Mouse (Mus musculus) embryonic facial prominence, embryonic 14.5 days (tissue): ENCODE measurements around the gene Ncaph2. TPM values are rescaled to one million over a fixed set of nuclear protein-coding genes. Genes with fewer than 3 reads are reported as not detected.

Experiments
- ATAC-seq: fragments of 200-750 bp; cut with Nextera tagmentation; 2 replicates; pipeline ENCODE4 v1.8.0; 2017; ENCODE audit warnings: low read depth, moderate number of reproducible peaks, moderate TSS enrichment
- DNase-seq: peaks from one replicate; pipeline ENCODE4 v3.0.0-alpha.2; 2015; ENCODE audit warnings: low spot score
- H3K27ac ChIP-seq: fragments of 300-500 bp; sonication (generic); replicated peaks from 2 replicates; pipeline ENCODE4 v1.5.1; 2014; ENCODE audit warnings: low read depth, mild to moderate bottlenecking, low read length, moderate library complexity
- H3K27me3 ChIP-seq: fragments of 300-500 bp; sonication (generic); replicated peaks from 2 replicates; pipeline ENCODE4 v1.6.1; 2014; ENCODE audit warnings: low read length; ENCODE audit not compliant: control insufficient read depth, insufficient read depth
- H3K36me3 ChIP-seq: fragments of 300-500 bp; sonication (generic); 2 replicates; pipeline ENCODE4 v1.6.1; 2014; ENCODE audit warnings: low read length, mixed read lengths; ENCODE audit not compliant: control insufficient read depth, insufficient read depth
- H3K4me1 ChIP-seq: fragments of 300-500 bp; sonication (generic); 2 replicates; pipeline ENCODE4 v1.6.1; 2014; ENCODE audit warnings: antibody characterized with exemption, low read length; ENCODE audit not compliant: control insufficient read depth, insufficient read depth
- H3K4me2 ChIP-seq: fragments of 300-500 bp; sonication (generic); 2 replicates; pipeline ENCODE4 v1.6.1; 2014; ENCODE audit warnings: low read depth, mild to moderate bottlenecking, low read length, moderate library complexity, mixed read lengths
- H3K4me3 ChIP-seq: fragments of 300-500 bp; sonication (generic); 2 replicates; pipeline ENCODE4 v1.5.1; 2014; ENCODE audit warnings: low read depth, mild to moderate bottlenecking, low read length
- H3K9ac ChIP-seq: fragments of 300-500 bp; sonication (generic); 2 replicates; pipeline ENCODE4 v1.6.1; 2014; ENCODE audit warnings: low read depth, mild to moderate bottlenecking, low read length, moderate library complexity, mixed read lengths
- H3K9me3 ChIP-seq: fragments of 300-500 bp; sonication (generic); 2 replicates; pipeline ENCODE4 v1.6.1; 2016; ENCODE audit warnings: low read length; ENCODE audit not compliant: control insufficient read depth
- WGBS: fragments of 180-500 bp; shearing (Covaris S2); extraction: QIAGEN DNeasy Blood & Tissue Kit; methylation state at CpG from one replicate; pipeline ENCODE4 v1.1.7; 2014; 5-methylcytosine and 5-hydroxymethylcytosine counted together
- polyA plus RNA-seq: library from polyadenylated mRNA; unstranded; fragments of >200 nt; fragmentation: Nextera tagmentation; extraction: Ambion mirVana; gene quantifications from 2 replicates; pipeline ENCODE4 v1.2.1, GENCODE M21; 2014

Ncaph2 gene
- 139 and 162 TPM in 2 replicates for polyA plus RNA-seq

GRCm38 (mm10) chr15:89355241-89356187 lies at the start of gene Ncaph2, which contains the start of gene Lmf2:
Gene Ncaph2, plus strand, starts transcription at chr15:89355719.
Gene Lmf2, minus strand, starts transcription at chr15:89355659.
- no peaks in the 10 kb centered on the region for H3K27me3 ChIP-seq
- ATAC-seq (peak; percentile 91), DNase-seq (peak; percentile 98)
- H3K36me3 ChIP-seq: peaks cover 53% of the 10 kb centered on the region
- no peaks in the 10 kb centered on the region for H3K9me3 ChIP-seq
- WGBS: under 1% methylated on average over 48 of the region's 64 CpGs
- peak within 1 kb of the TSS; percentile 96 for H3K27ac ChIP-seq
- H3K4me3 ChIP-seq: peak within 1 kb of the TSS; percentile 86
- peak within 1 kb of the TSS; percentile 90 for H3K9ac ChIP-seq
- peak within 1 kb of the TSS; percentile 86 for H3K4me2 ChIP-seq
- H3K4me1 ChIP-seq: peaks cover 16% of the 10 kb centered on the region

- no peak overlapping the region for H3K9ac ChIP-seq
- no peaks in the 10 kb centered on the region for H3K4me1 ChIP-seq
- no peak overlapping the region for H3K27ac ChIP-seq
- DNase-seq (no peak), ATAC-seq (no peak)
- H3K36me3 ChIP-seq: peaks cover 56% of the 10 kb centered on the region
- H3K4me3 ChIP-seq: no peak overlapping the region
- 56% methylated on average over 1 of the region's 1 CpGs for WGBS
- no peaks in the 10 kb centered on the region for H3K9me3 ChIP-seq
- no peak overlapping the region for H3K4me2 ChIP-seq
- H3K27me3 ChIP-seq: no peaks in the 10 kb centered on the region
Measured at GRCm38 (mm10) chr15:89305966-89306365, 49.6 kb upstream of the Ncaph2 start.

GRCm38 (mm10) chr15:89307461-89307860 lies 48.1 kb upstream of the Ncaph2 start:
- H3K9ac ChIP-seq: no peak overlapping the region
- DNase-seq: no peak
- H3K27ac ChIP-seq: no peak overlapping the region
- no peak overlapping the region for H3K4me3 ChIP-seq
- H3K9me3 ChIP-seq: no peaks in the 10 kb centered on the region
- ATAC-seq: no peak
- H3K36me3 ChIP-seq: peaks cover 41% of the 10 kb centered on the region
- H3K27me3 ChIP-seq: no peaks in the 10 kb centered on the region
- WGBS: 90% methylated on average over 13 of the region's 13 CpGs
- no peak overlapping the region for H3K4me2 ChIP-seq
- H3K4me1 ChIP-seq: no peaks in the 10 kb centered on the region

DNA sequence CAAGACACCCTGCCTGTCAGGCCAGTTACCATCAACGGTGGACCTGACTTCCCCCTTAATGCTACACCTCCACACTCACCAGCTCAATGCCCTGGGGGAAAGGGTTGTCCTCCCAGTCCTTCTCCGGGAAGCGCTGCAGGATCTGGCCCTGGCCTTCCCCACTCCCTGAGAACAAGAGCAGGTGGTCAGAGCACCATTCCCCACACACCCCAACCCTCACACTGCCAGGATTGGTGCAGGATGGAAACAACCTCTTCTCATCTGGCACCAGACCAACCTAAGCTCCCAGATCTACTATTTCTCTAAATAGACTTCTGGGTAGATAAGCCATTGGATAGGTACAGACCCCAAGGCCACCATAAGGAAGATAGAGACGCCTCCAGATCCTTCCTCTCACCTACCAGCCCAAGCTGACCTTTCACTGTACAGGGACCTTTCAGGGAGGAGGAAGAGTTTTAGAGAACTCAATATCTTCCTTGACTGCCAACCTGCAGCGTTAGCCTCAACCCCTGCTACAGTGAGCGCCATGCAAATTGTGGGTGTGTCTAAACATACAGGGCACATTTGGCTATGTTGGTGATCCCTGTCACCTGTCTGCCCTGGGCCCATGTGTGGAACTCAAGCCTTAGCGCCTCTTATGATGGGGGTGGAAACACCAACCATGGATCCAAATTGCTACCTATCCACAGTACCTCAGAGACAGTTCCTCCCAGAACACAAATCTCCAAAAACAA lies 46.9 kb upstream of the Ncaph2 start:
- whole genome bisulfite sequencing: 74% methylated on average over 7 of the region's 7 CpGs
- Histone ChIP-seq H3K4me3 (no peak overlapping the region), H3K27me3 (no peaks in the 10 kb centered on the region), H3K4me2 (no peak overlapping the region), H3K9me3 (no peaks in the 10 kb centered on the region), H3K36me3 (peaks cover 30% of the 10 kb centered on the region), H3K4me1 (peaks cover 8% of the 10 kb centered on the region; the same call in 1 of the 2 replicates), H3K9ac (no peak overlapping the region), H3K27ac (no peak overlapping the region)
- ATAC-seq (no peak), DNase-seq (no peak)

- DNase-seq (peak; percentile 17), ATAC-seq (no peak)
- Histone ChIP-seq H3K36me3 (peaks cover 17% of the 10 kb centered on the region), H3K4me1 (peaks cover 15% of the 10 kb centered on the region), H3K27ac (no peak overlapping the region), H3K27me3 (no peaks in the 10 kb centered on the region), H3K4me3 (no peak overlapping the region), H3K9ac (no peak overlapping the region), H3K4me2 (no peak overlapping the region), H3K9me3 (no peaks in the 10 kb centered on the region)
- WGBS: 59% methylated on average over 4 of the region's 6 CpGs
Measured at GRCm38 (mm10) chr15:89309962-89310498, 45.5 kb upstream of the Ncaph2 start.

GRCm38 (mm10) chr15:89313359-89313758 lies 42.2 kb upstream of the Ncaph2 start:
- WGBS: 67% methylated on average over 4 of the region's 4 CpGs
- Histone ChIP-seq H3K4me2 (peak overlapping the region; percentile 93; the same call in 1 of the 2 replicates), H3K9ac (0 out of 2 replicates have a peak overlapping the region, but pooled peaks have one; percentile 82), H3K36me3 (no peaks in the 10 kb centered on the region), H3K4me3 (no peak overlapping the region), H3K27ac (no peak overlapping the region), H3K27me3 (no peaks in the 10 kb centered on the region), H3K4me1 (peaks cover 15% of the 10 kb centered on the region), H3K9me3 (no peaks in the 10 kb centered on the region)
- ATAC-seq (no peak), DNase-seq (no peak)

DNA sequence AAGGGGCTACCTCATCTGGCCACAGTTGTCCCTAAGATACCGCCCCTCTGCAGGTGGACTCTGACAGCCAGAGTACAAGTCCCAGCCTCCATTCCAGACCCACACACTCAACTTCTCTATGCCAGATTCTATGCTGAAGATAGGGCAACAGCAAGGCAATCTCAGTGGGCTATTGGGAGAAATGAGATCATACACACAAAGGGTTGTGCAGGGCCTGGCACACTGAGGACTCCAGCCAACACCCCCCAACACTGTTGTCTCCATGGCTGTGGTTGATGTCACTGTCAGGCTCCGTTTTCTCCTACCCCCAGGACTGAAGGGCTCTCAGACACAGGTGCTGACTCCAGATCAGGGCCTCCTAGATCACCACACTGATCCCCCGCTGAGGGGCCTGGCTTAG lies 41.4 kb upstream of the Ncaph2 start:
- peak overlapping the region; percentile 93 for H3K4me2 ChIP-seq
- H3K9ac ChIP-seq: peak overlapping the region; percentile 82
- H3K27me3 ChIP-seq: no peaks in the 10 kb centered on the region
- no peaks in the 10 kb centered on the region for H3K9me3 ChIP-seq
- H3K4me1 ChIP-seq: peaks cover 15% of the 10 kb centered on the region
- H3K4me3 ChIP-seq: peak overlapping the region; percentile 89
- no peak for ATAC-seq
- 33% methylated on average over 3 of the region's 3 CpGs for WGBS
- no peak overlapping the region for H3K27ac ChIP-seq
- DNase-seq: no peak
- no peaks in the 10 kb centered on the region for H3K36me3 ChIP-seq

GRCm38 (mm10) chr15:89314511-89315189 lies 40.9 kb upstream of the Ncaph2 start:
- H3K36me3 ChIP-seq: no peaks in the 10 kb centered on the region
- no peaks in the 10 kb centered on the region for H3K9me3 ChIP-seq
- peaks cover 15% of the 10 kb centered on the region for H3K4me1 ChIP-seq
- DNase-seq: peak; percentile 41
- H3K4me3 ChIP-seq: peak overlapping the region; percentile 89
- H3K4me2 ChIP-seq: peak overlapping the region; percentile 93
- H3K9ac ChIP-seq: peak overlapping the region; percentile 82
- no peaks in the 10 kb centered on the region for H3K27me3 ChIP-seq
- 0% methylated on average over 30 of the region's 58 CpGs for WGBS
- no peak overlapping the region; the same call in 1 of the 2 replicates for H3K27ac ChIP-seq
- ATAC-seq: peak; percentile 38
